Mouse (Mus musculus) intestine, embryonic 14.5 days (tissue): ENCODE measurements at regions not wholly inside any gene's neighbourhood (a gene's known extent, or its start where the extent isn't known, plus 50 kb on each side); places are given as distances from the start of the nearest gene placed in this dataset.
"Not testable (repeated sequence)": the region's sequence is repeated elsewhere in the genome, so short reads cannot be mapped to it uniquely, and the experiment has no call there.

ENCODE experiments used
- ATAC-seq: fragments of 200-750 bp; cut with Nextera tagmentation; replicated peaks from 2 replicates; pipeline ENCODE4 v1.8.0; 2017; ENCODE audit warnings: low read depth, moderate number of reproducible peaks, moderate TSS enrichment, moderate library complexity; ENCODE audit not compliant: low FRiP score, low TSS enrichment
- DNase-seq: peaks from one replicate; pipeline ENCODE4 v3.0.0-alpha.2; 2018; ENCODE audit warnings: low spot score
- H3K27ac ChIP-seq: fragments of 300-500 bp; sonication (generic); 2 replicates; pipeline ENCODE4 v1.5.1; 2014; ENCODE audit warnings: low read depth, mild to moderate bottlenecking, control low read depth
- H3K27me3 ChIP-seq: fragments of 300-500 bp; sonication (generic); replicated peaks from 2 replicates; pipeline ENCODE4 v1.6.1; 2014; ENCODE audit warnings: low read length, control low read depth; ENCODE audit not compliant: control insufficient read depth, insufficient read depth
- H3K36me3 ChIP-seq: fragments of 300-500 bp; sonication (generic); 2 replicates; pipeline ENCODE4 v1.6.1; 2014; ENCODE audit warnings: low read length, control low read depth; ENCODE audit not compliant: control insufficient read depth, insufficient read depth
- H3K4me1 ChIP-seq: fragments of 300-500 bp; sonication (generic); replicated peaks from 2 replicates; pipeline ENCODE4 v1.6.1; 2014; ENCODE audit warnings: low read length, control low read depth, mixed read lengths; ENCODE audit not compliant: control insufficient read depth, insufficient read depth
- H3K4me2 ChIP-seq: fragments of 300-500 bp; sonication (generic); 2 replicates; pipeline ENCODE4 v1.6.1; 2014; ENCODE audit warnings: low read length
- H3K4me3 ChIP-seq: fragments of 300-500 bp; sonication (generic); 2 replicates; pipeline ENCODE4 v1.5.1; 2014; ENCODE audit warnings: low read depth, low read length, control low read depth, mixed read lengths
- H3K9ac ChIP-seq: fragments of 300-500 bp; sonication (generic); 2 replicates; pipeline ENCODE4 v1.6.1; 2014; ENCODE audit warnings: mild to moderate bottlenecking, low read length
- H3K9me3 ChIP-seq: fragments of 300-500 bp; sonication (generic); 2 replicates; pipeline ENCODE4 v1.6.1; 2016; ENCODE audit warnings: low read length, control low read depth; ENCODE audit not compliant: control insufficient read depth
- WGBS: fragments of 180-500 bp; shearing (Covaris S2); extraction: QIAGEN DNeasy Blood & Tissue Kit; methylation state at CpG from one replicate; pipeline ENCODE4 v1.1.7; 2014; 5-methylcytosine and 5-hydroxymethylcytosine counted together

GRCm38 (mm10) chr5:77746604-77747003 is 338.8 kb upstream of the Igfbp7 start:
- Histone ChIP-seq H3K4me1 (no peaks in the 10 kb centered on the region), H3K9me3 (no peaks in the 10 kb centered on the region), H3K27me3 (no peaks in the 10 kb centered on the region), H3K4me2 (no peak overlapping the region), H3K9ac (no peak overlapping the region), H3K36me3 (no peaks in the 10 kb centered on the region), H3K27ac (no peak overlapping the region), H3K4me3 (no peak overlapping the region)
- ATAC-seq (no peak), DNase-seq (no peak)
- WGBS: 78% methylated on average over 5 of the region's 5 CpGs

GRCm38 (mm10) chr5:77743467-77743866 is 335.6 kb upstream of the Igfbp7 start:
- no peaks in the 10 kb centered on the region for H3K36me3 ChIP-seq
- WGBS: 83% methylated on average over 3 of the region's 3 CpGs

GRCm38 (mm10) chr5:77730286-77730685 is 322.4 kb upstream of the Igfbp7 start:
- not testable (repeated sequence) for H3K4me2 ChIP-seq, H3K9ac ChIP-seq, ATAC-seq, H3K9me3 ChIP-seq, H3K27ac ChIP-seq, H3K36me3 ChIP-seq, DNase-seq, H3K27me3 ChIP-seq, H3K4me3 ChIP-seq, H3K4me1 ChIP-seq
- 80% methylated on average over 4 of the region's 4 CpGs for WGBS

More at GRCm38 (mm10) chr5:77743467-77743866, 335.6 kb upstream of the Igfbp7 start:
- ATAC-seq (no peak), DNase-seq (no peak)
- H3K9me3 ChIP-seq: no peaks in the 10 kb centered on the region
- no peaks in the 10 kb centered on the region for H3K27me3 ChIP-seq
- H3K4me1 ChIP-seq: no peaks in the 10 kb centered on the region
- H3K9ac ChIP-seq: no peak overlapping the region
- no peak overlapping the region for H3K27ac ChIP-seq
- no peak overlapping the region for H3K4me3 ChIP-seq
- H3K4me2 ChIP-seq: no peak overlapping the region

- Histone ChIP-seq H3K9me3 (no peaks in the 10 kb centered on the region), H3K36me3 (no peaks in the 10 kb centered on the region), H3K4me1 (no peaks in the 10 kb centered on the region), H3K27ac (no peak overlapping the region), H3K4me3 (no peak overlapping the region), H3K9ac (no peak overlapping the region), H3K27me3 (no peaks in the 10 kb centered on the region), H3K4me2 (no peak overlapping the region)
- ATAC-seq (no peak), DNase-seq (no peak)
- WGBS: 77% methylated on average over 3 of the region's 3 CpGs
These were observed 273.8 kb upstream of the Igfbp7 start for GRCm38 (mm10) chr5:77681592-77681991.

GRCm38 (mm10) chr5:77672073-77672924 is 264.5 kb upstream of the Igfbp7 start:
- Histone ChIP-seq H3K27me3 (no peaks in the 10 kb centered on the region), H3K4me2 (no peak overlapping the region), H3K9ac (no peak overlapping the region), H3K36me3 (no peaks in the 10 kb centered on the region), H3K4me3 (no peak overlapping the region), H3K4me1 (no peaks in the 10 kb centered on the region), H3K9me3 (no peaks in the 10 kb centered on the region), H3K27ac (no peak overlapping the region)
- ATAC-seq (no peak), DNase-seq (no peak)
- 84% methylated on average over 15 of the region's 15 CpGs for WGBS

GRCm38 (mm10) chr5:77663096-77663495 is 255.3 kb upstream of the Igfbp7 start:
- H3K27me3 ChIP-seq: no peaks in the 10 kb centered on the region
- ATAC-seq (no peak), DNase-seq (no peak)
- WGBS: 56% methylated on average over 3 of the region's 3 CpGs
- no peak overlapping the region for H3K4me3 ChIP-seq
- H3K9ac ChIP-seq: no peak overlapping the region
- no peak overlapping the region for H3K4me2 ChIP-seq
- no peak overlapping the region for H3K27ac ChIP-seq
- H3K36me3 ChIP-seq: no peaks in the 10 kb centered on the region
- no peaks in the 10 kb centered on the region for H3K9me3 ChIP-seq
- H3K4me1 ChIP-seq: no peaks in the 10 kb centered on the region

- H3K27ac ChIP-seq: no peak overlapping the region
- no peaks in the 10 kb centered on the region for H3K9me3 ChIP-seq
- DNase-seq (no peak), ATAC-seq (no peak)
- no peaks in the 10 kb centered on the region for H3K4me1 ChIP-seq
- H3K9ac ChIP-seq: no peak overlapping the region
- no peaks in the 10 kb centered on the region for H3K27me3 ChIP-seq
- H3K4me2 ChIP-seq: no peak overlapping the region
- 92% methylated on average over 6 of the region's 6 CpGs for WGBS
- no peak overlapping the region for H3K4me3 ChIP-seq
- H3K36me3 ChIP-seq: no peaks in the 10 kb centered on the region
These were observed 251.2 kb upstream of the Igfbp7 start for GRCm38 (mm10) chr5:77659016-77659415.

- 88% methylated on average over 5 of the region's 5 CpGs for WGBS
- no peaks in the 10 kb centered on the region for H3K27me3 ChIP-seq
- H3K36me3 ChIP-seq: no peaks in the 10 kb centered on the region
- no peak overlapping the region for H3K27ac ChIP-seq
- ATAC-seq (no peak), DNase-seq (no peak)
- no peak overlapping the region for H3K4me2 ChIP-seq
- no peaks in the 10 kb centered on the region for H3K4me1 ChIP-seq
- H3K9ac ChIP-seq: no peak overlapping the region
- no peak overlapping the region for H3K4me3 ChIP-seq
- no peaks in the 10 kb centered on the region for H3K9me3 ChIP-seq
These were observed 236.8 kb upstream of the Igfbp7 start for GRCm38 (mm10) chr5:77644651-77645050.

GRCm38 (mm10) chr5:77620402-77620801 is 212.6 kb upstream of the Igfbp7 start:
- Histone ChIP-seq H3K27me3 (no peaks in the 10 kb centered on the region), H3K9me3 (no peaks in the 10 kb centered on the region), H3K36me3 (no peaks in the 10 kb centered on the region), H3K4me1 (no peaks in the 10 kb centered on the region), H3K4me2 (no peak overlapping the region), H3K4me3 (no peak overlapping the region), H3K9ac (no peak overlapping the region), H3K27ac (no peak overlapping the region)
- ATAC-seq (no peak), DNase-seq (no peak)
- 78% methylated on average over 4 of the region's 4 CpGs for WGBS
